Mouse (Mus musculus): ENCODE results near the gene Proca1.

DNA sequence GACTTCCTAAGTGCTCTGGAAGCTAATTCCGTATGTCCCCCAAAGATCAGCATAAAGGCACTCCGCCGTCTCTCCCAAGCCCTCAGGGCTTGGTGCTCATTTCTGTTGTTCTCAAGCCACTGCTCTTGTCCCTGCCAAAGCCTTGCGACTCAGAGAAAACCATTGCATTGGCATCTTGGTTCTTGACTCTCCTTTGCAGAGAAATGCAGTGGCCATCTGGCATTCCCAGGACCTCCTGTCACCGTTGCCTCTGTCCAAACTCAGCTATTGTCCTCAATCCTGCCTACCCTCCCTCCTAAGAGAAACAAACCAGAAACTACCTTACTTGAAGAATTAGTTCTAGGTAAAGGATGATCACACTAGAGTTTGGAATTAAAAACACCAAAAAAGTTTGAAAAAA, 37.5 kb upstream of the Proca1 start:
- TF ChIP-seq ZC3H11A (IDR thresholded peaks at IDR 0.05; ENCODE audit: borderline replicate concordance, low read depth, low read length), result no peak
- TF ChIP-seq ZNF384 (IDR thresholded peaks at IDR 0.05; ENCODE audit: low read depth, low read length), result no peak
- TF ChIP-seq HCFC1 (IDR thresholded peaks at IDR 0.05; ENCODE audit: borderline replicate concordance, insufficient read depth, low read length), result no peak

Data from ES-E14 (cell line).